Mouse (Mus musculus): Measurements from ENCODE around the gene Slc41a2.
A peak's percentile ranks its signal among the peaks of the same experiment; 100 is the strongest.

The Slc41a2 gene

GRCm38 (mm10) chr10:83350689-83351088, 13.0 kb upstream of the Slc41a2 start:
- DNase-seq: no peak

GRCm38 (mm10) chr10:83347494-83347893, 9.8 kb upstream of the Slc41a2 start:
- peak; percentile 31 for DNase-seq

GRCm38 (mm10) chr10:83346359-83346736, 8.7 kb upstream of the Slc41a2 start:
- no peak for DNase-seq

GRCm38 (mm10) chr10:83345693-83346358, 8.1 kb upstream of the Slc41a2 start:
- DNase-seq: no peak

- no peak for DNase-seq
Measured at GRCm38 (mm10) chr10:83343828-83344685, 6.4 kb upstream of the Slc41a2 start.

- no peak for DNase-seq
Measured at GRCm38 (mm10) chr10:83343171-83343570, 5.5 kb upstream of the Slc41a2 start.

GRCm38 (mm10) chr10:83341226-83341625, 3.5 kb upstream of the Slc41a2 start:
- DNase-seq: no peak

- DNase-seq: no peak
Measured at GRCm38 (mm10) chr10:83337971-83338598, 403 bp upstream of the Slc41a2 start.

GRCm38 (mm10) chr10:83336336-83336735, 1.3 kb downstream of the Slc41a2 start:
- DNase-seq: no peak

GRCm38 (mm10) chr10:83332581-83332980, 5.1 kb downstream of the Slc41a2 start:
- DNase-seq: no peak

- DNase-seq: no peak
Measured at GRCm38 (mm10) chr10:83331811-83332210, 5.9 kb downstream of the Slc41a2 start.

GRCm38 (mm10) chr10:83330336-83330735, 7.3 kb downstream of the Slc41a2 start:
- peak; percentile 26 for DNase-seq

GRCm38 (mm10) chr10:83328791-83329190, 8.9 kb downstream of the Slc41a2 start:
- peak; percentile 43 for DNase-seq

GRCm38 (mm10) chr10:83326648-83327285, 10.9 kb downstream of the Slc41a2 start:
- no peak for DNase-seq

- DNase-seq: no peak
Measured at GRCm38 (mm10) chr10:83325903-83326302, 11.8 kb downstream of the Slc41a2 start.

- DNase-seq: no peak
Measured at GRCm38 (mm10) chr10:83324871-83325270, 12.8 kb downstream of the Slc41a2 start.

GRCm38 (mm10) chr10:83322551-83323100, 15.1 kb downstream of the Slc41a2 start:
- DNase-seq: no peak

- no peak for DNase-seq
Measured at GRCm38 (mm10) chr10:83321528-83321927, 16.2 kb downstream of the Slc41a2 start.

- DNase-seq: no peak
Measured at GRCm38 (mm10) chr10:83320870-83321269, 16.8 kb downstream of the Slc41a2 start.

GRCm38 (mm10) chr10:83320396-83320795, 17.3 kb downstream of the Slc41a2 start:
- no peak for DNase-seq

- DNase-seq: no peak
Measured at GRCm38 (mm10) chr10:83313033-83313432, 24.6 kb downstream of the Slc41a2 start.

- no peak for DNase-seq
Measured at GRCm38 (mm10) chr10:83310356-83310755, 27.3 kb downstream of the Slc41a2 start.

- DNase-seq: peak; percentile 32
Measured at GRCm38 (mm10) chr10:83301687-83302086, 36.0 kb downstream of the Slc41a2 start.
